ENCODE assay signal across 9 mouse cellular contexts in the genomic region with DNA sequence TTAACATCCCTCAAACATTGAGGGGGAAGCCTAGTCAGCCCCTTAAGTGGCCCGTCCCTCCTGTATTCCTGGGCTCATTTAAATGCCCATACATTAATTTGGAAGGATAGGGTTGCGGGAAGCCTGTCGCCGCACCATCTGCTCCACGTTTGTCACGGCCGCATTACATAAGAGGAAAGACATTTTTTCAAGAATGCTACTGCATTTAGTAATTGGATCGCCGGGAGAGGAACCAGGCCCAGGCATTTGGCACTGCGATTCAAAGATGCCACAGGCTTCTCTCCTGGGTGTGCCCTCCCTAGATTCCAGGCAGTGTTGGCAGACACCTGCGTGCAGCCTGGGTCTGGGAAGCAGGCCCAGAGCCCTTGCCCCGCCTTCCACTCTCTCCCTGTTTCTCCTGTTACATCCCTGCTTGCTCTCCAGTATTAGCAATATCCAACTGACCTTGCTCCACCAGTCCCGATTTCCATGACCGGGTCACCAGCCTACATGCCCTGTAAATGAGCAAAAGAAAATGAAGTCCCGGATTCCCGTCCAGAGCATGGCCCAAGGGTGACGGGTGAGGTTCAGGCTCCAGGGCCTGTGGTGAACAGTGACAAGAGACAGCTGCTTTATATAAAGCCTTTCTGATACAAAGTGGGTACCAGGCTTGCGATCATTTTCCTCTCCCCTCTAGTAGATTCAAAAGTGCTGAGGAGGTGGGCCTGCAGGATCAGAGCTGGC. TPM values are rescaled to one million over a fixed set of nuclear protein-coding genes. Genes with fewer than 3 reads are reported as not detected.
DNase-seq lines count a peak whose midpoint lies in the region; ATAC-seq and TF ChIP-seq lines count a peak whose summit lies in the region.
"Had no signal": no experiment of that assay in that cellular context is flagged by ENCODE, and none has a peak within 500 bp of the region (broad histone marks: within the 10 kb centered on the region; RNA-seq: fewer than 3 reads in every experiment).

No protein-coding gene starts in this region.

- H3K4me1 ChIP-seq in forebrain, embryonic 13.5 days: peaks cover 25% of the 10 kb centered on the region
- H3K4me1 ChIP-seq in hindbrain, embryonic 12.5 days: peaks cover 25% of the 10 kb centered on the region

- TF ChIP-seq CTCF in C2C12 (IDR thresholded peaks at IDR 0.05; ENCODE audit: control insufficient read depth, insufficient read depth, insufficient read length): no peak

- ATAC-seq in forebrain, embryonic 13.5 days: peak; percentile 75
- peak; percentile 45; the same call in 1 of the 2 replicates for ATAC-seq in hindbrain, embryonic 12.5 days (ENCODE audit: low FRiP score)

- H3ac ChIP-seq in C2C12 (ENCODE audit: control insufficient read depth, insufficient read length, low read depth): no peak overlapping the region

- H3K9ac ChIP-seq in forebrain, embryonic 13.5 days: no peak overlapping the region
- H3K9ac ChIP-seq in hindbrain, embryonic 12.5 days: no peak overlapping the region
- H3K9ac ChIP-seq: liver, embryonic 14.5 days had no signal

- WGBS in forebrain, embryonic 13.5 days: 48% methylated on average over 18 of the region's 18 CpGs
- 39% methylated on average over 18 of the region's 18 CpGs for WGBS in hindbrain, embryonic 12.5 days

- H3K9me3 ChIP-seq in forebrain, embryonic 13.5 days (replicated peaks): no peaks in the 10 kb centered on the region
- no peaks in the 10 kb centered on the region for H3K9me3 ChIP-seq in hindbrain, embryonic 12.5 days (replicated peaks)

- no peaks in the 10 kb centered on the region for H3K79me3 ChIP-seq in C2C12 (ENCODE audit: low read depth)

- no peaks in the 10 kb centered on the region for H3K27me3 ChIP-seq in C2C12 (ENCODE audit: control insufficient read depth, insufficient read depth, insufficient read length)
- no peaks in the 10 kb centered on the region for H3K27me3 ChIP-seq in forebrain, embryonic 13.5 days
- H3K27me3 ChIP-seq in hindbrain, embryonic 12.5 days: no peaks in the 10 kb centered on the region

- DNase-seq in NIH3T3 (ENCODE audit: low read depth): peak; percentile 55
- DNase-seq in lung, postnatal 36 days: peak; percentile 50
- DNase-seq in spleen, adult 12 weeks (ENCODE audit: low spot score): no peak
- DNase-seq in kidney, adult 11 months: no peak
- no peak for DNase-seq in thymus, postnatal 14 days

- no peaks in the 10 kb centered on the region for H3K36me3 ChIP-seq in C2C12 (ENCODE audit: control insufficient read depth, insufficient read depth)
- H3K36me3 ChIP-seq in forebrain, embryonic 13.5 days (ENCODE audit: poor library complexity, severe bottlenecking): no peaks in the 10 kb centered on the region
- no peaks in the 10 kb centered on the region for H3K36me3 ChIP-seq in hindbrain, embryonic 12.5 days

- H3K27ac ChIP-seq in forebrain, embryonic 13.5 days: peak overlapping the region; percentile 59
- 0 out of 2 replicates have a peak overlapping the region, but pooled peaks have one; percentile 3 for H3K27ac ChIP-seq in hindbrain, embryonic 12.5 days
- H3K27ac ChIP-seq: liver, embryonic 14.5 days had no signal

- H3K4me3 ChIP-seq in C2C12 (ENCODE audit: insufficient read depth, poor library complexity, severe bottlenecking): peak overlapping the region; percentile 2
- H3K4me3 ChIP-seq in forebrain, embryonic 13.5 days: no peak overlapping the region
- H3K4me3 ChIP-seq in hindbrain, embryonic 12.5 days: no peak overlapping the region

- H3K79me2 ChIP-seq in C2C12 (ENCODE audit: control insufficient read depth, insufficient read depth): no peaks in the 10 kb centered on the region

- H3K4me2 ChIP-seq in forebrain, embryonic 13.5 days: peak overlapping the region; percentile 8; the same call in 1 of the 2 replicates
- H3K4me2 ChIP-seq in hindbrain, embryonic 12.5 days (replicated peaks): no peak overlapping the region

TF ChIP-seq in C2C12, 6 proteins besides CTCF, POLR2A, EP300 and RAD21:
- TF ChIP-seq MYOD1 (IDR thresholded peaks at IDR 0.05; ENCODE audit: control insufficient read depth, insufficient read length, low read depth) (peak; percentile 80), USF1 (IDR thresholded peaks at IDR 0.05; ENCODE audit: low read depth) (no peak), MYOG (IDR thresholded peaks at IDR 0.05; ENCODE audit: control insufficient read depth, extremely low read depth, insufficient read length) (no peak), CEBPB (IDR thresholded peaks at IDR 0.05; ENCODE audit: low read depth) (no peak), MAX (IDR thresholded peaks at IDR 0.05) (peak; percentile 29)

RNA-seq across cellular contexts. Expression of gene Znfx1, which starts 16.9 kb away (rescaled TPM):
- 15.8 TPM for polyA plus RNA-seq in C2C12 (2012; fragmentation: generic; extraction: Trizol)
- polyA plus RNA-seq in forebrain, embryonic 13.5 days (2015; fragmentation: Nextera tagmentation; extraction: Ambion mirVana): 5.6 and 6.2 TPM in 2 replicates
- 9.4 and 9.7 TPM in 2 replicates for polyA plus RNA-seq in hindbrain, embryonic 12.5 days (2016; fragmentation: Nextera tagmentation; extraction: Ambion mirVana)

Comparison
In these comparisons a context has a peak if more than half of its experiments do, and no peak if none do; other contexts are left out.
1. DNase-seq: peak in NIH3T3 (single experiment) and lung, postnatal 36 days (single experiment); none in spleen, adult 12 weeks (single experiment), kidney, adult 11 months (single experiment) and thymus, postnatal 14 days (single experiment).